Mouse (Mus musculus) forebrain, embryonic 12.5 days (tissue): ENCODE data around the gene Olfr1220. TPM values are rescaled to one million over a fixed set of nuclear protein-coding genes. Genes with fewer than 3 reads are reported as not detected.

Experiments
- ATAC-seq: fragments of 200-750 bp; cut with Nextera tagmentation; 2 replicates; pipeline ENCODE4 v1.8.0; 2017; ENCODE audit warnings: moderate TSS enrichment; ENCODE audit not compliant: low FRiP score
- H3K27ac ChIP-seq: fragments of 300-500 bp; sonication (generic); 2 replicates; pipeline ENCODE4 v1.5.1; 2016; ENCODE audit warnings: mild to moderate bottlenecking
- H3K27me3 ChIP-seq: fragments of 300-500 bp; sonication (generic); 2 replicates; pipeline ENCODE4 v1.6.1; 2016; ENCODE audit warnings: mild to moderate bottlenecking
- H3K36me3 ChIP-seq: fragments of 300-500 bp; sonication (generic); replicated peaks from 2 replicates; pipeline ENCODE4 v1.6.1; 2016; ENCODE audit warnings: mild to moderate bottlenecking
- H3K4me1 ChIP-seq: fragments of 300-500 bp; sonication (generic); 2 replicates; pipeline ENCODE4 v1.6.1; 2016
- H3K4me2 ChIP-seq: fragments of 300-500 bp; sonication (generic); 2 replicates; pipeline ENCODE4 v1.6.1; 2016; ENCODE audit warnings: mild to moderate bottlenecking, moderate library complexity
- H3K4me3 ChIP-seq: fragments of 300-500 bp; sonication (generic); replicated peaks from 2 replicates; pipeline ENCODE4 v1.5.1; 2016; ENCODE audit warnings: mild to moderate bottlenecking
- H3K9ac ChIP-seq: fragments of 300-500 bp; sonication (generic); 2 replicates; pipeline ENCODE4 v1.6.1; 2016; ENCODE audit warnings: mild to moderate bottlenecking
- H3K9me3 ChIP-seq: fragments of 300-500 bp; sonication (generic); 2 replicates; pipeline ENCODE4 v1.6.1; 2016
- WGBS: fragments of 180-500 bp; shearing (Covaris S2); methylation state at CpG from one replicate; pipeline ENCODE4 v1.1.7; 2016; 5-methylcytosine and 5-hydroxymethylcytosine counted together
- polyA plus RNA-seq: library from polyadenylated mRNA; unstranded; fragments of >200 nt; fragmentation: Nextera tagmentation; extraction: Ambion mirVana; gene quantifications from 2 replicates; pipeline ENCODE4 v1.2.1, GENCODE M21; 2016

Gene Olfr1220
- not detected in 2 replicates for polyA plus RNA-seq

- ATAC-seq = no peak
- H3K9me3 ChIP-seq = no peaks in the 10 kb centered on the region
- no peak within 1 kb of the TSS for H3K4me2 ChIP-seq
- H3K36me3 ChIP-seq = no peaks in the 10 kb centered on the region
- WGBS = 78% methylated on average over 3 of the region's 3 CpGs
- no peaks in the 10 kb centered on the region for H3K27me3 ChIP-seq
- no peaks in the 10 kb centered on the region for H3K4me1 ChIP-seq
- H3K4me3 ChIP-seq = no peak within 1 kb of the TSS
- no peak within 1 kb of the TSS for H3K27ac ChIP-seq
- no peak within 1 kb of the TSS for H3K9ac ChIP-seq
Observed at GRCm38 (mm10) chr2:89106735-89107134, at the start of gene Olfr1220. Olfr1220 (minus strand) TSS chr2:89106835.

GRCm38 (mm10) chr2:89151460-89151859, 44.8 kb upstream of the Olfr1220 start, which contains the start of gene Olfr1223:
Olfr1223 (minus strand) TSS chr2:89151560.
- ATAC-seq = no peak
- WGBS = 83% methylated on average over 1 of the region's 1 CpGs
- Histone ChIP-seq H3K4me1 (no peaks in the 10 kb centered on the region), H3K27me3 (no peaks in the 10 kb centered on the region), H3K9me3 (no peaks in the 10 kb centered on the region), H3K4me2 (no peak within 1 kb of the TSS), H3K4me3 (no peak within 1 kb of the TSS), H3K27ac (no peak within 1 kb of the TSS), H3K9ac (no peak within 1 kb of the TSS), H3K36me3 (no peaks in the 10 kb centered on the region)

GRCm38 (mm10) chr2:89132954-89133353, 26.3 kb upstream of the Olfr1220 start, which contains the start of gene Olfr1222:
Olfr1222 (minus strand) TSS chr2:89133054.
- Histone ChIP-seq H3K9ac (no peak within 1 kb of the TSS), H3K27ac (no peak within 1 kb of the TSS), H3K4me2 (no peak within 1 kb of the TSS), H3K4me1 (no peaks in the 10 kb centered on the region), H3K27me3 (no peaks in the 10 kb centered on the region), H3K9me3 (no peaks in the 10 kb centered on the region), H3K4me3 (no peak within 1 kb of the TSS), H3K36me3 (no peaks in the 10 kb centered on the region)
- ATAC-seq = no peak
- WGBS = 88% methylated on average over 3 of the region's 3 CpGs

GRCm38 (mm10) chr2:89117183-89117582, 10.5 kb upstream of the Olfr1220 start, which contains the start of gene Olfr1221:
Olfr1221 (minus strand) TSS chr2:89117283.
- ATAC-seq = no peak
- 89% methylated on average over 2 of the region's 2 CpGs for WGBS
- no peak within 1 kb of the TSS for H3K4me2 ChIP-seq
- H3K4me1 ChIP-seq = no peaks in the 10 kb centered on the region
- no peaks in the 10 kb centered on the region for H3K36me3 ChIP-seq
- no peak within 1 kb of the TSS for H3K4me3 ChIP-seq
- no peak within 1 kb of the TSS for H3K27ac ChIP-seq
- no peak within 1 kb of the TSS for H3K9ac ChIP-seq
- H3K27me3 ChIP-seq = no peaks in the 10 kb centered on the region
- H3K9me3 ChIP-seq = no peaks in the 10 kb centered on the region

GRCm38 (mm10) chr2:89105651-89106050, 984 bp downstream of the Olfr1220 start:
- Histone ChIP-seq H3K27me3 (no peaks in the 10 kb centered on the region), H3K4me1 (no peaks in the 10 kb centered on the region), H3K27ac (no peak overlapping the region), H3K36me3 (no peaks in the 10 kb centered on the region), H3K9ac (no peak overlapping the region), H3K4me3 (no peak overlapping the region), H3K4me2 (no peak overlapping the region), H3K9me3 (no peaks in the 10 kb centered on the region)
- no peak for ATAC-seq

GRCm38 (mm10) chr2:89093848-89094247, 12.8 kb downstream of the Olfr1220 start:
- WGBS = 90% methylated on average over 1 of the region's 1 CpGs
- ATAC-seq = no peak
- no peaks in the 10 kb centered on the region for H3K27me3 ChIP-seq

GRCm38 (mm10) chr2:89083413-89083812, 23.2 kb downstream of the Olfr1220 start, which contains the start of gene Olfr1219:
Olfr1219 (minus strand) TSS chr2:89083513.
- Histone ChIP-seq H3K36me3 (no peaks in the 10 kb centered on the region), H3K9ac (no peak within 1 kb of the TSS), H3K4me2 (no peak within 1 kb of the TSS), H3K27ac (no peak within 1 kb of the TSS), H3K27me3 (no peaks in the 10 kb centered on the region), H3K4me3 (no peak within 1 kb of the TSS), H3K4me1 (no peaks in the 10 kb centered on the region), H3K9me3 (no peaks in the 10 kb centered on the region)
- no peak for ATAC-seq
- WGBS = 68% methylated on average over 1 of the region's 1 CpGs

More at GRCm38 (mm10) chr2:89093848-89094247, 12.8 kb downstream of the Olfr1220 start:
- no peak overlapping the region for H3K27ac ChIP-seq
- no peaks in the 10 kb centered on the region for H3K36me3 ChIP-seq
- no peak overlapping the region for H3K4me2 ChIP-seq
- no peak overlapping the region for H3K4me3 ChIP-seq
- no peaks in the 10 kb centered on the region for H3K9me3 ChIP-seq
- no peak overlapping the region for H3K9ac ChIP-seq
- no peaks in the 10 kb centered on the region for H3K4me1 ChIP-seq

GRCm38 (mm10) chr2:89081487-89081886, 25.1 kb downstream of the Olfr1220 start:
- ATAC-seq = no peak
- Histone ChIP-seq H3K27ac (no peak overlapping the region), H3K4me2 (no peak overlapping the region), H3K4me3 (no peak overlapping the region), H3K27me3 (no peaks in the 10 kb centered on the region), H3K36me3 (no peaks in the 10 kb centered on the region), H3K4me1 (no peaks in the 10 kb centered on the region), H3K9ac (no peak overlapping the region), H3K9me3 (no peaks in the 10 kb centered on the region)

- Histone ChIP-seq H3K36me3 (no peaks in the 10 kb centered on the region), H3K4me1 (no peaks in the 10 kb centered on the region), H3K4me2 (no peak within 1 kb of the TSS), H3K4me3 (no peak within 1 kb of the TSS), H3K9ac (no peak within 1 kb of the TSS), H3K27ac (no peak within 1 kb of the TSS), H3K27me3 (no peaks in the 10 kb centered on the region), H3K9me3 (no peaks in the 10 kb centered on the region)
- no peak for ATAC-seq
Observed at GRCm38 (mm10) chr2:89061087-89061486, 45.5 kb downstream of the Olfr1220 start, which contains the start of gene Olfr1218. Olfr1218 (minus strand) TSS chr2:89061187.

Other genes starting within 250 kb of the Olfr1220 start
- gene Olfr1206, start 243.6 kb downstream of the Olfr1220 start, polyA plus RNA-seq = not detected in 2 replicates
- gene Olfr1208, start 204.5 kb downstream of the Olfr1220 start, polyA plus RNA-seq = not detected in 2 replicates
- not detected in 2 replicates for gene Olfr1209, start 191.7 kb downstream of the Olfr1220 start, polyA plus RNA-seq
- not detected in 2 replicates for gene Olfr1211, start 168.7 kb downstream of the Olfr1220 start, polyA plus RNA-seq
- not detected in 2 replicates for gene Olfr1212, start 152.9 kb downstream of the Olfr1220 start, polyA plus RNA-seq
- gene Gm13762, start 126.6 kb downstream of the Olfr1220 start, polyA plus RNA-seq = not detected in 2 replicates
- not detected in 2 replicates for gene Olfr1214, start 114.2 kb downstream of the Olfr1220 start, polyA plus RNA-seq
- not detected in 2 replicates for gene Olfr1215, start 99.9 kb downstream of the Olfr1220 start, polyA plus RNA-seq
- gene Olfr1216, start 88.5 kb downstream of the Olfr1220 start, polyA plus RNA-seq = not detected in 2 replicates
- not detected in 2 replicates for gene Olfr1217, start 74.8 kb downstream of the Olfr1220 start, polyA plus RNA-seq
- gene Olfr1218, start 45.6 kb downstream of the Olfr1220 start, polyA plus RNA-seq = not detected in 2 replicates
- gene Olfr1219, start 23.3 kb downstream of the Olfr1220 start, polyA plus RNA-seq = not detected in 2 replicates
- gene Olfr1221, start 10.4 kb upstream of the Olfr1220 start, polyA plus RNA-seq = not detected in 2 replicates
- not detected in 2 replicates for gene Olfr1222, start 26.2 kb upstream of the Olfr1220 start, polyA plus RNA-seq
- gene Olfr1223, start 44.7 kb upstream of the Olfr1220 start, polyA plus RNA-seq = not detected in 2 replicates
- not detected in 2 replicates for gene Olfr1224-ps1, start 57.3 kb upstream of the Olfr1220 start, polyA plus RNA-seq
- gene Olfr1225, start 67.8 kb upstream of the Olfr1220 start, polyA plus RNA-seq = not detected in 2 replicates
- gene Olfr1226, start 93.2 kb upstream of the Olfr1220 start, polyA plus RNA-seq = not detected in 2 replicates
- gene Olfr1228, start 147.2 kb upstream of the Olfr1220 start, polyA plus RNA-seq = not detected in 2 replicates
- gene Olfr1229, start 181.2 kb upstream of the Olfr1220 start, polyA plus RNA-seq = not detected in 2 replicates
- gene Olfr1230, start 190.4 kb upstream of the Olfr1220 start, polyA plus RNA-seq = not detected in 2 replicates
- not detected in 2 replicates for gene Olfr1231, start 200.2 kb upstream of the Olfr1220 start, polyA plus RNA-seq
- gene Olfr1232, start 222.8 kb upstream of the Olfr1220 start, polyA plus RNA-seq = not detected in 2 replicates
- not detected in 2 replicates for gene Olfr1233, start 235.6 kb upstream of the Olfr1220 start, polyA plus RNA-seq